In genomic region chr19:53962511-53962910, GRCm38 (mm10) we compare ENCODE assay signal across 30 mouse cellular contexts.
"Had no signal": no experiment of that assay in that cellular context is flagged by ENCODE, and none has a peak within 500 bp of the region (broad histone marks: within the 10 kb centered on the region; RNA-seq: fewer than 3 reads in every experiment).

No protein-coding gene starts in this region.

- H3K4me3 ChIP-seq: left cerebral cortex, adult 2 months; limb, embryonic 10.5 days; limb, embryonic 12.5 days; limb, embryonic 13.5 days; limb, embryonic 15.5 days; liver, embryonic 12.5 days; liver, embryonic 13.5 days; liver, embryonic 15.5 days; lung, embryonic 15.5 days; megakaryocyte, embryonic 14.5 days; midbrain, embryonic 10.5 days; midbrain, embryonic 12.5 days; midbrain, embryonic 13.5 days; midbrain, embryonic 15.5 days; neural tube, embryonic 12.5 days had no signal

- H3K27me3 ChIP-seq: limb, embryonic 12.5 days; limb, embryonic 13.5 days; limb, embryonic 15.5 days; liver, embryonic 12.5 days; liver, embryonic 13.5 days; liver, embryonic 15.5 days; lung, embryonic 15.5 days; megakaryocyte, embryonic 14.5 days; midbrain, embryonic 12.5 days; midbrain, embryonic 13.5 days; midbrain, embryonic 15.5 days; neural tube, embryonic 12.5 days had no signal

- DNase-seq: left cerebral cortex, postnatal 4 days; liver; liver, embryonic 13.5 days; liver, postnatal 0 days; lung, adult 18-20 months; lung, adult 2 months; lung, embryonic 14.5 days; lung, postnatal 10 days; lung, postnatal 14 days; lung, postnatal 36 days; lung, postnatal 4 days; midbrain, embryonic 14.5 days had no signal

- H3K4me2 ChIP-seq: limb, embryonic 12.5 days; limb, embryonic 13.5 days; limb, embryonic 15.5 days; liver, embryonic 11.5 days; liver, embryonic 12.5 days; liver, embryonic 13.5 days; liver, embryonic 15.5 days; lung, embryonic 14.5 days; lung, embryonic 15.5 days; midbrain, embryonic 11.5 days; midbrain, embryonic 12.5 days; midbrain, embryonic 13.5 days; midbrain, embryonic 15.5 days; neural tube, embryonic 12.5 days had no signal

- H3K27ac ChIP-seq: left cerebral cortex, adult 2 months; limb, embryonic 10.5 days; limb, embryonic 12.5 days; limb, embryonic 13.5 days; limb, embryonic 15.5 days; liver, embryonic 12.5 days; liver, embryonic 13.5 days; liver, embryonic 14.5 days; liver, embryonic 15.5 days; lung, embryonic 15.5 days; macrophage; midbrain, embryonic 10.5 days; midbrain, embryonic 12.5 days; midbrain, embryonic 13.5 days; midbrain, embryonic 15.5 days; neural tube, embryonic 12.5 days had no signal

- H3K36me3 ChIP-seq: limb, embryonic 10.5 days; limb, embryonic 12.5 days; limb, embryonic 13.5 days; liver, embryonic 13.5 days; liver, embryonic 15.5 days; lung, embryonic 15.5 days; midbrain, embryonic 12.5 days; midbrain, embryonic 13.5 days; midbrain, embryonic 15.5 days; neural tube, embryonic 12.5 days had no signal
